Mouse (Mus musculus) lung, adult 2 months (tissue): Measurements from ENCODE around the gene Rnf180. TPM values are rescaled to one million over a fixed set of nuclear protein-coding genes. Genes with fewer than 3 reads are reported as not detected.

Experiments used
- DNase-seq: peaks from one replicate; pipeline ENCODE4 v3.0.0; 2022
- H3K4me1 ChIP-seq: fragments of 200-500 bp; 2 replicates; pipeline ENCODE4 v1.6.1; 2011; ENCODE audit warnings: low read length; ENCODE audit not compliant: control insufficient read depth, insufficient read depth
- H3K4me3 ChIP-seq: fragments of 200-500 bp; replicated peaks from 2 replicates; pipeline ENCODE3; 2011; ENCODE audit warnings: low read depth, mild to moderate bottlenecking, control low read depth, low read length; ENCODE audit errors: extremely low read depth
- CTCF ChIP-seq: fragments of 200-500 bp; IDR thresholded peaks from 2 replicates; pipeline ENCODE4 v1.5.1; 2011; ENCODE audit warnings: mild to moderate bottlenecking, low read length, control low read depth; ENCODE audit not compliant: insufficient read depth
- POLR2A ChIP-seq: fragments of 200-500 bp; IDR thresholded peaks from 2 replicates; pipeline ENCODE4 v1.6.1; 2011; ENCODE audit warnings: low read depth, mild to moderate bottlenecking, control low read depth, low read length, borderline replicate concordance; ENCODE audit errors: extremely low read depth
- WGBS: fragments of 180-500 bp; shearing (Covaris S2); methylation state at CpG from one replicate; pipeline ENCODE4 v1.1.7; 2018; 5-methylcytosine and 5-hydroxymethylcytosine counted together
- polyA plus RNA-seq: library from polyadenylated mRNA; depleted of rRNA; stranded (reverse); fragments of >200 nt; gene quantifications from 2 replicates; pipeline ENCODE4 v1.2.3, GENCODE M21; 2012

The Rnf180 gene
- polyA plus RNA-seq, 1 experiment: 1.7 TPM

DNA sequence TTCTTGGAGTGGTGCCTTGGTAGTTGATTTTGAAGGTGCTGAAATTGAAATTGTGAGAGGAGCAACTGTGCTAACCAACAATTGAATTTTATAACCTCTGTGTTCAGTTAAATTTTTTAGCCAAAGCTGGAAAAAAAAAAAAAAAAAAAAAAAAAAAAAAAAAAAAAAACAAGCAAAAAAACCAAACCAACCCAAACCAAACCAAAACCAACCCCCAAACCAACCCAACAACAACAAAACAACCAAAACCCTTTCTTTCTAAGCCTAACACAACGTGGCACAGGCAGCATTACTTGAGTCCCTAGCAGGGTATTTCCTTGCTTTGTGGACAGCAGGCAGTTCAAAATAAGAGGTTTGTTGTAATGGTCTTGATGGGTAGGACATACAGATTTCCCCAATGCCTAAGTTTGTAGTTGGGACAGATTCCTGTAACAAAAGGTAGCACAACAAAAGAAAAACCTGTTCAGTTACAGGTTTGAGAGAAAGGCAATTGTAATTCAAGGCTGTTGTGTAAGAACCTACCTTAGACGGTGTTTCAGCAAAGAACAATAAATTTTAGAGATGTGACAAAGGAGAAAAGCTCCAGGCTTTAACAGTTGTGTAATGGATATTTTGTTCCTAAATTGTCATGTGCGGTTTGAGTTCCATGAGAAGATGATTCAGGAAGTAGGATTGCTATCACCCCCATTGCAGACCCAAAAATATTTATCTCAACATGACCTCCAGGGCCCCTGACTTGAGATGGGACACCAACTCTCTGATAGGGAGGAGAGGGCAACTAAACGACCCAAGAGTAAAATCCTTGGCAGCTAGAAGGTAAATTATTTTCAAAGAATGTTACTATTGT, 4.8 kb upstream of the Rnf180 start:
- no peak for DNase-seq
- WGBS: 40% methylated on average over 4 of the region's 4 CpGs
- TF ChIP-seq POLR2A (no peak), CTCF (no peak)
- no peaks in the 10 kb centered on the region for H3K4me1 ChIP-seq
- H3K4me3 ChIP-seq: no peak overlapping the region

DNA sequence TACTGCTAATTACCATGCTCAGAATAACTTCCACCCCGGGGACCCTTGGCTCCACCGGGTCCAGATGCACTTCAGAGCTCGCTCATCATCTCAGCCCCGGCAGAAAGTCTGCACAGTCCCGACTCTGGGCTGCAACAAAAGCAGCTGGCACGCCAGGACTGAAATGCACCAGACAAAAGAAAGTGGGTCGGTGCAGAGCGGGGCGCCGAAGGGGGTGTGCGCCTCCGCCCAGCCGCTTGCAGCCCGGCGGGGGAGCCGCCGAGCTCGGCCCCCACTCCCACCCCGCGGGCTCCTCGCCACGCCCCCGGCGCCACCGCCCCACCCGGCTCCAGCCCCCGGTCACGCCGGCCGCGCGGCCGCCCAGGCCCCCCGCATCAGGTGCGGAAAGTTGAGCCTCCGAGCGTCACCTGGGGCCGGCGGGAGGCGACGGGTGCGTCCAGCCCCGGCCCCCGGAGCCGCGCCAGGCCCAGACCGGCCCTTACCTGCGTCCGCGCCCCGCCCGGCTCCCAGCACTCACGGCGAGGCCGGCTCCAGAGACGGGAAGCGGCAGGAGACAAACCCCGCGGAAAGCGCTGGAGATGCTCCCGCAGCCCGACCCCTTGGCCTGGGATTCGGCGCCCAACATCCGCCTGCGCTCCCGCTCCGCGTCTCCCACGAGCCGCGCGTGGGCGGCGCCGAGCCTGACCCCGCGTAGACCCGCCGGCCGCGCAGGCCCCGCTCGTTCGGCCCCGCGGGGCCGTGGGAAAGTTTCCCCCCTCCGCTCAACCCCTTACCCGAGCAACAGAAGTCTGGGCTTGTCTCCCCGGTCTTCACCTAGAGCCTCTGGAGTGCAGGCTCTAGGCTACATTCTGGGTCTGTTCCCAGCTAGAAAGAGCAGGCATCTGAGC, 591 bp downstream of the Rnf180 start:
- TF ChIP-seq CTCF: no peak
- peak; percentile 39 for DNase-seq
- no peaks in the 10 kb centered on the region for H3K4me1 ChIP-seq
- WGBS: 1% methylated on average over 75 of the region's 91 CpGs
- H3K4me3 ChIP-seq: peak overlapping the region; percentile 36

DNA sequence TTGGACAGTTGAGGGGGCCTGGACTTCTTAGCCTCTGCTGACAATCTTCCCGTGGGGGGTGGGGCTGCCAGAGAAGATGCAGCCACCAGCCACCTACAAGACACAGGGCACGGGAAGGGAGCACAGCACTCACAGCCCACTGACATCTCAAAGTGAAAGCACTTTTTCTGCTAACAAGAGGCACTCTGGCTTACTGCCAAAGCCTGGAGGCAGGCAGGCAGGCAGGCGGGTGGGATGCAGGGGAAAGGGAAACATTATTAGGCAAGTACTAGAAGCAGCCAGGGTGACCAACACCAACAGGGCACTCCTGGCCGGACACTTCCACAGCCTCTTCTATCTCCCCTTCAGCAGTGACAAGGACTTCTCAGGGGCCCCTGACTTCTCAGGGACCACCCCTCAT, 2.8 kb downstream of the Rnf180 start:
- 17% methylated on average over 4 of the region's 4 CpGs for WGBS
- no peak for TF ChIP-seq POLR2A
- TF ChIP-seq CTCF: no peak
- DNase-seq: peak; percentile 33
- Histone ChIP-seq H3K4me3 (no peak overlapping the region), H3K4me1 (no peaks in the 10 kb centered on the region)

DNA sequence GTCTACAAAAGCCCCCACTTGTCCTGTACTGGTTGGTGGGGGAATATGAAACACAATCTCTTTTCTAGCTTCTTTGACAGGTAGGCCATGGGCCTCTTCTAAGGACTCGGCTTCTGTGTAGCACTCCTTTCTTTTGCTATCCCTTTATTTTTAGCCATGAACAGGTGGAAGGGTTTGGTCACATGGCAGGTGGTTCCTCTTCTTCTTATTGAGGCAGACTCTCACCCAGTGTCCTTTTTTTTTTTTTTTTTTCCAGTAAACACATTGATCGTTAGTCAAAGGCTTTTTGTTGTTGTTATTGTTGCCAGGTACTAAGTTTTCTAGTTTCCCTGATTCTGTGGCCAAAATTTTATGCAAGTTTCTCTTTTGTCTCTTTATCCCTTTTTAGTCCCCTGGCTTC, 4.0 kb downstream of the Rnf180 start:
- TF ChIP-seq CTCF (no peak), POLR2A (no peak)
- Histone ChIP-seq H3K4me1 (no peaks in the 10 kb centered on the region), H3K4me3 (no peak overlapping the region)
- DNase-seq: no peak
- 85% methylated on average over 2 of the region's 2 CpGs for whole genome bisulfite sequencing

DNA sequence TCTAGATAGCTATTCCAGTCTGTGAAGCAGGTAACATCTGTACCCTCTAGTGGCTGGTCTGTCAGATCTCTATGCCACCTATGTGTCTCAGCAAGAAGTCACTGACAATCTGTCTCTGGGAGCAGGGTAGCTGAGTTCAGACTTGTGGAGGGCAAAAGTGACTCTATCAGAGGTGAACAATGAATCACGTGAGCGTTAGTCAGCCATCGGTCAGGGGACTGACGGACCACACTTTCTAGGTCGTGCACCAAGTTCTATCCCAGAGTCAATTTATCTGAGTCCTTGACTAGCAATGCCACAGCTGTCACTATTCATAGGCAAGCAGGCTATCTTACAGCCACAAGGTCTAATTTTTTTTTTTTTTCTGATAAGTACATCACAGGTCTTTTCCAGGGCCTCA, 4.6 kb downstream of the Rnf180 start:
- no peak for DNase-seq
- TF ChIP-seq CTCF (no peak), POLR2A (no peak)
- WGBS: 79% methylated on average over 5 of the region's 5 CpGs
- Histone ChIP-seq H3K4me3 (no peak overlapping the region), H3K4me1 (no peaks in the 10 kb centered on the region)

DNA sequence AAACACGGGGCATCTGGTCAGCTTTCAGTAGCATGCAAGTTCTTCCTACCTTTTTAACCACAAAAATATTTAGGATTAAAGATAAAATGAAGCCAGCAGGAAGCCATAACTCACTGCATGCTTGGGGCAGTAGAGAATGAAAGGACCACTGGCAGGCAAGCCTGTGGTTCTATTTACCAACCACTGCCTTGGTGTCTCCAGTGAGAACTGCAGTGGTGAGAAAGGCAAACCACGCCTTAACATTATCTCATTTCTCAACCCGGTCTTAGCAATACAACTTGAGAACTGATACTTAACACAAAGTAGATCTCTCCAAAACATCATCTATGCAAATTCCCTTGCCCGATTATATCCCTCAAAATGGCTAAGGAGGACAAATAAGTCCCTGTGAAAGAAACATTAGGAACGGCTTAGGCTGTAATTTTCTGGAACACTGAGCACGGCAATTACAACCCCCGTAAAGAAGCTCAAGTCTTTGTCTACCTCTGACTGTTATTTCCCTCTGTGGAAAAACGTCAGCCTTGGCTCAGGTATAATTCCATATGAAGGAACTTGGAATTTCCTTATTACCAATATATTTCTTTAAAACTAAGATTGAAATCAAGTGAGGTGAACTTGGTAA, 15.1 kb downstream of the Rnf180 start:
- no peak for TF ChIP-seq POLR2A
- TF ChIP-seq CTCF: no peak
- 75% methylated on average over 8 of the region's 8 CpGs for WGBS
- no peaks in the 10 kb centered on the region for H3K4me1 ChIP-seq
- no peak for DNase-seq
- H3K4me3 ChIP-seq: no peak overlapping the region

DNA sequence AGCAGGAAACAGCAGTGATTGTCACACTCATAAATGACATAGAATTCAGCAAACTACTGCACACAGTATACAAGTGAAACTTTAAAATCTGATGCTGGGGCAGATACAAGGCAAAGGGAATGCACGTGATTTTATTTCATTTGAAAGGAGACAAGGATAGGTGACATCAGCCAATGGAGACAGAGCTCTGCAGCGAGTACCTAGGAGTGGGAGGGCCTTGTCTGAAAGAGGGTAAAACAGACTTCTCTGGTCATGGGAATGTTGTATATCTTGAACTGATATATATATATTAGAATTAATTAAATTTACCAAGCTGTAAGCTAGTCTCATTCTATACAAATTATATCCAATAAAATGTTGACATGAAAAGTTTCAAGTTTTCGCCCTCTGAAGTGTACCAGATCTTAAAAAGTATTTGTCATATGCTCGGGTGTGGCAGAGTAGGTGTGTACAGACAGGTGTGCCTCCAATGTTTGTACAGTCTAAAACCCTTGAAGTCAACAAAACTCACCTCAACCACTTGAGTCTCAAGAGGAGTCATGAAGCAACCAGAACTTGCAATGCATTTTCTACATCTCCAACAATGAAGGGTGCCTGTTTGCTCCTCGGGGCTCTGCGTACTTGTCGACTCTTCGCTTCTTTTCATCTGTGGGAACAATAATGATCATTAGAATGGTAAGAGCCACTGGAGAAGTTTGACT, 24.1 kb downstream of the Rnf180 start:
- WGBS: 71% methylated on average over 8 of the region's 8 CpGs
- H3K4me1 ChIP-seq: no peaks in the 10 kb centered on the region
- TF ChIP-seq CTCF (no peak), POLR2A (no peak)
- H3K4me3 ChIP-seq: no peak overlapping the region
- no peak for DNase-seq

DNA sequence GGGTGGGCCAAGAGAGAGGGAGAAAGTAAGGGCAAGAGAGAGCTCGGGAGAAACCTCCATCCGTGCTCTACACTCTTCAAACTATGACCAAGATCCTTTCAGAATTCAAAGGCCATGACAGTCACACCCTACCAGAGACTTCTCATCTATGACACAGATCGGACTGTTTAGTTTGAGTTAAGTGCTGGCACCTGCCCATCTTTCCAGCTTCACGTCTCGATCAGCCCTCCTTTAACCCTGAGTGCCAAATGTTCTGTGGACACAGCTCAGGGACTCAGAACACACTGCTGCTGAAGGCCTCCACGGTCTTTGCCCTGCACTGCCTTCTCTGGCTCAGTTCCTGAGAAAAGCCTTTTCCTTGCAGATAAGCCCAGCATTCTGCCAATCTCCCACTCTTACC, 27.2 kb downstream of the Rnf180 start:
- no peak for DNase-seq
- 56% methylated on average over 6 of the region's 6 CpGs for WGBS
- no peaks in the 10 kb centered on the region for H3K4me1 ChIP-seq
- TF ChIP-seq POLR2A (no peak), CTCF (no peak)
- H3K4me3 ChIP-seq: no peak overlapping the region

DNA sequence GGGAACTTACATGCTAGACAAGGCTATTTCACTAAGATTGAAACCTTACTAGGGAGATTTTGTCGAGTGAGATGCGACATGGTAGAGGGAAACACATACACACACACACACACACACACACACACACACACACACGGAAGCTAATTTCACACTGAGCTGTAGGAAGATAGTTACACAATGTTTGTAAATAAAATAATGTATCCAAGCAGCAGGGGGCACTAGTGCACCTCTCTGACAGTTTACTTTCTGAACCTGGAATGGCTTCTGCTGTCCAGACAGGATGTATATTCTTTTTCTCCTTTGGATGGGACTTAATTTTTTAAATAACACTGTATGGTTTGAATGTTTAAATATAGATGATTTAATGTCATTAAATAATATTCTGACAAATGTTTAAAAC, 27.9 kb downstream of the Rnf180 start:
- WGBS: 29% methylated on average over 3 of the region's 3 CpGs
- Histone ChIP-seq H3K4me3 (no peak overlapping the region), H3K4me1 (no peaks in the 10 kb centered on the region)
- TF ChIP-seq CTCF (no peak), POLR2A (no peak)
- peak; percentile 17 for DNase-seq
